19 mouse cellular contexts compared by ENCODE assay signal in genomic region chr8:126656554-126657260, GRCm38 (mm10).
DNase-seq lines count a peak whose midpoint lies in the region; ATAC-seq and TF ChIP-seq lines count a peak whose summit lies in the region.
"Had no signal": no experiment of that assay in that cellular context is flagged by ENCODE, and none has a peak within 500 bp of the region (broad histone marks: within the 10 kb centered on the region; RNA-seq: fewer than 3 reads in every experiment).

No protein-coding gene starts in this region.

- H3K27me3 ChIP-seq in kidney, embryonic 14.5 days (ENCODE audit: control insufficient read depth, insufficient read depth, low read length): no peaks in the 10 kb centered on the region
- no peaks in the 10 kb centered on the region for H3K27me3 ChIP-seq in liver, postnatal 0 days (ENCODE audit: insufficient read depth, low read length)
- no peaks in the 10 kb centered on the region for H3K27me3 ChIP-seq in liver, embryonic 11.5 days (replicated peaks; ENCODE audit: control insufficient read depth, insufficient read depth, low read length)
- H3K27me3 ChIP-seq in heart, adult 2 months (ENCODE audit: control insufficient read depth, insufficient read depth, low read length): no peaks in the 10 kb centered on the region
- H3K27me3 ChIP-seq: CH12.LX; forebrain, embryonic 13.5 days; hindbrain, embryonic 12.5 days; Patski had no signal

- TF ChIP-seq EP300 in liver, postnatal 0 days (IDR thresholded peaks at IDR 0.05; ENCODE audit: low read depth): no peak
- TF ChIP-seq EP300 in heart, adult 2 months (IDR thresholded peaks at IDR 0.05; ENCODE audit: insufficient read depth, low read depth, low read length): no peak

- no peaks in the 10 kb centered on the region for H3K79me2 ChIP-seq in heart, adult 2 months (replicated peaks; ENCODE audit: control insufficient read depth, insufficient read depth, low read length)

- H3K27ac ChIP-seq in kidney, embryonic 14.5 days (ENCODE audit: low read depth, low read length): no peak overlapping the region; the same call in 1 of the 2 replicates
- H3K27ac ChIP-seq in liver, postnatal 0 days (ENCODE audit: low read depth): peak overlapping the region; percentile 25
- no peak overlapping the region for H3K27ac ChIP-seq in liver, embryonic 11.5 days (ENCODE audit: low read depth, low read length)
- no peak overlapping the region for H3K27ac ChIP-seq in heart, adult 2 months
- H3K27ac ChIP-seq: forebrain, embryonic 13.5 days had no signal

- peak; percentile 51 for DNase-seq in kidney, adult 18-20 months
- DNase-seq in liver, postnatal 0 days: no peak
- DNase-seq in liver, embryonic 11.5 days (ENCODE audit: low spot score): no peak
- DNase-seq in kidney, postnatal 14 days: peak; percentile 60
- DNase-seq in heart, adult 2 months: no peak
- DNase-seq in urinary bladder, adult 18-20 months (ENCODE audit: low spot score in 2 of 2): no peak
- DNase-seq: cerebellum, adult 11-12 months; cerebellum, adult 9-10 months; cerebellum, postnatal 25 days; forebrain, postnatal 0 days; gastrocnemius, postnatal 14 days; heart, postnatal 10 days; heart, postnatal 4 days had no signal

- no peak overlapping the region for H3K9ac ChIP-seq in kidney, embryonic 14.5 days (ENCODE audit: low read depth, low read length)
- H3K9ac ChIP-seq in liver, postnatal 0 days (replicated peaks): no peak overlapping the region
- H3K9ac ChIP-seq in liver, embryonic 11.5 days (ENCODE audit: low read depth, low read length): no peak overlapping the region
- H3K9ac ChIP-seq in heart, adult 2 months (ENCODE audit: low read depth, low read length): no peak overlapping the region
- H3K9ac ChIP-seq: forebrain, embryonic 13.5 days; forebrain, postnatal 0 days; hindbrain, embryonic 12.5 days had no signal

- intact Hi-C loops in heart, adult 2 months (cut with DNase I): no loop called here

- TF ChIP-seq POLR2A in heart, adult 2 months (IDR thresholded peaks at IDR 0.05; ENCODE audit: insufficient read depth, low read depth, low read length): no peak

- no peak overlapping the region for H3K4me3 ChIP-seq in kidney, embryonic 14.5 days (ENCODE audit: low read length)
- H3K4me3 ChIP-seq in liver, postnatal 0 days (ENCODE audit: low read depth, low read length): no peak overlapping the region
- H3K4me3 ChIP-seq in liver, embryonic 11.5 days (ENCODE audit: low read depth, low read length): no peak overlapping the region
- H3K4me3 ChIP-seq in heart, adult 2 months: no peak overlapping the region
- H3K4me3 ChIP-seq: forebrain, embryonic 13.5 days; hindbrain, embryonic 12.5 days had no signal

- H3K4me1 ChIP-seq in kidney, embryonic 14.5 days (ENCODE audit: control insufficient read depth, insufficient read depth, low read length): peaks cover 30% of the 10 kb centered on the region
- H3K4me1 ChIP-seq in liver, postnatal 0 days (ENCODE audit: insufficient read depth): peaks cover 17% of the 10 kb centered on the region
- peaks cover 22% of the 10 kb centered on the region for H3K4me1 ChIP-seq in liver, embryonic 11.5 days (replicated peaks; ENCODE audit: control insufficient read depth, insufficient read depth, low read length)
- peaks cover 15% of the 10 kb centered on the region for H3K4me1 ChIP-seq in heart, adult 2 months (ENCODE audit: control insufficient read depth, insufficient read depth, low read length)

- no peak for ATAC-seq in kidney, embryonic 14.5 days (ENCODE audit: low FRiP score, low TSS enrichment)
- 0 out of 2 replicates have a peak, but pooled peaks have one; percentile 1 for ATAC-seq in liver, postnatal 0 days
- no peak for ATAC-seq in liver, embryonic 11.5 days (replicated peaks; ENCODE audit: low FRiP score)
- ATAC-seq: activated CD4-positive, CD25-positive, alpha-beta regulatory T cell, adult 4 months; forebrain, embryonic 13.5 days; forebrain, postnatal 0 days; Patski had no signal

- WGBS in kidney, embryonic 14.5 days: 77% methylated on average over 10 of the region's 10 CpGs
- 62% methylated on average over 10 of the region's 10 CpGs for WGBS in liver, postnatal 0 days (ENCODE audit: insufficient replicate concordance)
- 71% methylated on average over 10 of the region's 10 CpGs for WGBS in liver, embryonic 11.5 days
- 76% methylated on average over 10 of the region's 10 CpGs for WGBS in heart, adult 2 months

- no peaks in the 10 kb centered on the region for H3K36me3 ChIP-seq in kidney, embryonic 14.5 days (ENCODE audit: control insufficient read depth, insufficient read depth, low read length)
- no peaks in the 10 kb centered on the region for H3K36me3 ChIP-seq in liver, postnatal 0 days (replicated peaks; ENCODE audit: insufficient read depth, low read length)
- no peaks in the 10 kb centered on the region for H3K36me3 ChIP-seq in liver, embryonic 11.5 days (ENCODE audit: control insufficient read depth, insufficient read depth, low read length)
- H3K36me3 ChIP-seq in heart, adult 2 months (ENCODE audit: control insufficient read depth, insufficient read depth, low read length): no peaks in the 10 kb centered on the region
- H3K36me3 ChIP-seq: hindbrain, embryonic 12.5 days had no signal

- H3K4me2 ChIP-seq in kidney, embryonic 14.5 days (replicated peaks; ENCODE audit: low read depth, low read length): no peak overlapping the region
- no peak overlapping the region for H3K4me2 ChIP-seq in liver, postnatal 0 days (ENCODE audit: low read depth, low read length)
- H3K4me2 ChIP-seq in liver, embryonic 11.5 days: no peak overlapping the region
- H3K4me2 ChIP-seq: forebrain, embryonic 13.5 days; hindbrain, embryonic 12.5 days had no signal

- TF ChIP-seq CTCF in liver, postnatal 0 days (IDR thresholded peaks at IDR 0.05; ENCODE audit: low read depth): no peak
- no peak for TF ChIP-seq CTCF in heart, adult 2 months (IDR thresholded peaks at IDR 0.05)

- H3K9me3 ChIP-seq in kidney, embryonic 14.5 days (ENCODE audit: control insufficient read depth, low read length): no peaks in the 10 kb centered on the region
- no peaks in the 10 kb centered on the region for H3K9me3 ChIP-seq in liver, postnatal 0 days (ENCODE audit: low read length)
- H3K9me3 ChIP-seq in liver, embryonic 11.5 days (ENCODE audit: control insufficient read depth, low read length): no peaks in the 10 kb centered on the region
- H3K9me3 ChIP-seq: forebrain, embryonic 13.5 days; hindbrain, embryonic 12.5 days had no signal

Comparison
In these comparisons a context has a peak if more than half of its experiments do, and no peak if none do; other contexts are left out.
1. DNase-seq: peak in kidney, adult 18-20 months (single experiment) and kidney, postnatal 14 days (single experiment); none in liver, postnatal 0 days (single experiment), liver, embryonic 11.5 days (single experiment), heart, adult 2 months (0 of 2) and urinary bladder, adult 18-20 months (0 of 2).